Mouse (Mus musculus): ENCODE results near the gene Use1.
"Not testable (repeated sequence)": the region's sequence is repeated elsewhere in the genome, so short reads cannot be mapped to it uniquely, and the experiment has no call there.

The Use1 gene

GRCm38 (mm10) chr8:71366771-71367528 lies at the start of gene Use1:
Gene Use1 (plus strand): TSS chr8:71366848.
- DNase-seq (ENCODE audit: low read depth, low spot score), result peak; percentile 99

- not testable (repeated sequence) for DNase-seq (ENCODE audit: low read depth, low spot score)
These were observed 48.0 kb upstream of the Use1 start for GRCm38 (mm10) chr8:71318610-71319009.

- not testable (repeated sequence) for DNase-seq (ENCODE audit: low read depth, low spot score)
These were observed 46.9 kb upstream of the Use1 start for GRCm38 (mm10) chr8:71319760-71320159.

GRCm38 (mm10) chr8:71322939-71323338 lies 43.7 kb upstream of the Use1 start:
- DNase-seq (ENCODE audit: low read depth, low spot score), result no peak

- peak; percentile 67 for DNase-seq (ENCODE audit: low read depth, low spot score)
These were observed 41.8 kb upstream of the Use1 start for GRCm38 (mm10) chr8:71324848-71325247.

- not testable (repeated sequence) for DNase-seq (ENCODE audit: low read depth, low spot score)
These were observed 28.8 kb upstream of the Use1 start for GRCm38 (mm10) chr8:71337834-71338233.

GRCm38 (mm10) chr8:71340625-71341024 lies 26.0 kb upstream of the Use1 start:
- DNase-seq (ENCODE audit: low read depth, low spot score), result peak; percentile 71

GRCm38 (mm10) chr8:71346581-71346980 lies 20.1 kb upstream of the Use1 start:
- DNase-seq (ENCODE audit: low read depth, low spot score), result no peak

- DNase-seq (ENCODE audit: low read depth, low spot score), result no peak
These were observed 15.5 kb upstream of the Use1 start for GRCm38 (mm10) chr8:71351117-71351516.

GRCm38 (mm10) chr8:71351520-71351919 lies 15.1 kb upstream of the Use1 start:
- no peak for DNase-seq (ENCODE audit: low read depth, low spot score)

GRCm38 (mm10) chr8:71358026-71358425 lies 8.6 kb upstream of the Use1 start:
- DNase-seq (ENCODE audit: low read depth, low spot score), result peak; percentile 44

- DNase-seq (ENCODE audit: low read depth, low spot score), result no peak
These were observed 1.0 kb downstream of the Use1 start for GRCm38 (mm10) chr8:71367529-71368176.

- DNase-seq (ENCODE audit: low read depth, low spot score), result no peak
These were observed 1.7 kb downstream of the Use1 start for GRCm38 (mm10) chr8:71368366-71368765.

GRCm38 (mm10) chr8:71369040-71369718 lies 2.5 kb downstream of the Use1 start:
- no peak for DNase-seq (ENCODE audit: low read depth, low spot score)

- DNase-seq (ENCODE audit: low read depth, low spot score), result no peak
These were observed 4.1 kb downstream of the Use1 start for GRCm38 (mm10) chr8:71370711-71371235.

GRCm38 (mm10) chr8:71371236-71371848 lies 4.7 kb downstream of the Use1 start, which contains the start of gene Ocel1:
Gene Ocel1 (plus strand): TSS chr8:71371298.
- DNase-seq (ENCODE audit: low read depth, low spot score), result peak; percentile 100

- DNase-seq (ENCODE audit: low read depth, low spot score), result no peak
These were observed 5.8 kb downstream of the Use1 start for GRCm38 (mm10) chr8:71372427-71372826.

GRCm38 (mm10) chr8:71373000-71373399 lies 6.4 kb downstream of the Use1 start:
- DNase-seq (ENCODE audit: low read depth, low spot score), result no peak

GRCm38 (mm10) chr8:71374616-71375206 lies 8.1 kb downstream of the Use1 start:
- peak; percentile 59 for DNase-seq (ENCODE audit: low read depth, low spot score)

- peak; percentile 95 for DNase-seq (ENCODE audit: low read depth, low spot score)
These were observed 9.2 kb downstream of the Use1 start for GRCm38 (mm10) chr8:71375581-71376422.

Measured in ES-CJ7 (cell line).